Mouse (Mus musculus): Measurements from ENCODE around the gene Gm20388. TPM values are rescaled to one million over a fixed set of nuclear protein-coding genes. Genes with fewer than 3 reads are reported as not detected.

Gene Gm20388
- total RNA-seq, 1 experiment from 2014 or later = 18.4 TPM

DNA sequence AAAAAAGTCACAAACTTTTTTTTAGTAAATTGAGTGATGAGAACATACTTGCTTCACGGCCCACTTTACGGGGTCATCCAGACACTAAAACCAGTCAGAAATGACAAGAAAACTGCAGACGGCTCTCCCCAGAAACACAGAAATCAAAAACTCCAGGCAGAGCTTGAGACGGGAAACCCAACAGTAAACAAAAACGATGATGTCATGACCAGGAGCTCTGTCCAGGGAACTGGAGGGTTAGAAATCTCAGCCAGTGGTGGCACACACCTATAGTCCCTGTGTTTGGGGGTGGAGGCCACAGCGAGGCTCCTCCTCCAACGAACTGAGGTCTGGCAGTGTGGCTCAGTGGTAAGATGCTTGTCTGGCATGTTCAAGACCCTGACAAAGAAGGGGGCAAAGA lies 1291.0 kb downstream of the Gm20388 start:
- ATAC-seq (replicated peaks in 1 of 2; ENCODE audit: insufficient read depth in 1 of 2, low FRiP score in 2 of 2, low TSS enrichment in 1 of 2, low read depth in 1 of 2, poor library complexity in 2 of 2, severe bottlenecking in 2 of 2) = no peak

DNA sequence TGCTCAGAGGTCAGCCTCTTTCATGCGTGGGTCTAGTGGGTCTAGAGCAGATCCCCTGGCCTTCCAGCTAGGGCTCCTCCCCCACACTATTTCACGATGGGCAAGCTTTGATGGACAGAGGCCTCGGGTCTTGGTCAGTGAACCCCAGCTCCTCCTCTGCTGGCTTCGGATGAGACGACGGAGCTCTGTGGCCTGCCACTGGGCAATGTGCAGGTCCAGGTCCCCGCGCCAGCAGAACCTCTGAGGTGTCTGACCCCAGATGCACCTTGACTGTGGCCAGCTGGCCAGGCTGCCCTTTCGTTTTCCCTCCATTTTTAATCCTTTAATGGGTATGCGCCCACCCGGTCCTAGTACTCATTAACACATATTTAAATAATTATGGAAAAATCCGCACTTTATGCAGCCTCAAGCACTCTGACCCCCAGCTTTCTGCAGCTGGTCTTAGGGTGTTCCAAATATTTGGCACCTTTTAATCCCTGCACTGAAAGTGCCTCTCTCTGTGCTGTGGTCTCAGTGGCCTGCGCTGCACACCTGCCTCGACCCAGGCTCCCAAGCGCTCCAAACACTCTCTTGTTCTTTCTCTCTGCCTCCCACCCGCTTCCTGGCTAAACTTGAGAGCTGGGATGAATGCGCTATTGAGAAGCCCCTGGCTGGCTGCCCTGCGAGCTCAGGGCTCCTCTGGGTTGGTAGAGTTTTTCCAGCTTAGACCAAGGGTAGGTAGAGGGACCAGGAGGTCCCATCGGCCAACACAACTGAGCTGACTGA lies 1293.2 kb downstream of the Gm20388 start:
- ATAC-seq (replicated peaks in 1 of 2; ENCODE audit: insufficient read depth in 1 of 2, low FRiP score in 2 of 2, low TSS enrichment in 1 of 2, low read depth in 1 of 2, poor library complexity in 2 of 2, severe bottlenecking in 2 of 2) = no peak

DNA sequence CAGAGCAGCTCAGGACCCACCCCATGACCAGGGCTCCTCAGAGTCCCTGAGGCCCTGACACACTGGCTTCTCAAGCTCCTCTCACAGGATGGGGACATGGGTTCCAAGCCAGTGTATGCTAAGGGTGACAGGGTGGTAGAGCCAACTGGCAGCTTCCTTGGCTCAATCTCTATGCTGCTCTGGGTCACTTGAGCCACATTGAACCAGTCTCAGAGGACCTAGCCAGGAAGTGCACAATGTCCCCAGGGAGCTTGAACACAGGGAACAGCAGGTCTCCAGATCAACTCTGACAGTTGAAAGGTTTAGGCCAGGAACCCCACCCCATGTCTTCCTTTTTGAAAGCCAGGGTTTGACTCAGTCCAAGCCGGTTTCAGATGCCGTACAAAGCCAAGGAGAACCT lies 1296.5 kb downstream of the Gm20388 start:
- ATAC-seq (replicated peaks in 1 of 2; ENCODE audit: insufficient read depth in 1 of 2, low FRiP score in 2 of 2, low TSS enrichment in 1 of 2, low read depth in 1 of 2, poor library complexity in 2 of 2, severe bottlenecking in 2 of 2) = no peak

DNA sequence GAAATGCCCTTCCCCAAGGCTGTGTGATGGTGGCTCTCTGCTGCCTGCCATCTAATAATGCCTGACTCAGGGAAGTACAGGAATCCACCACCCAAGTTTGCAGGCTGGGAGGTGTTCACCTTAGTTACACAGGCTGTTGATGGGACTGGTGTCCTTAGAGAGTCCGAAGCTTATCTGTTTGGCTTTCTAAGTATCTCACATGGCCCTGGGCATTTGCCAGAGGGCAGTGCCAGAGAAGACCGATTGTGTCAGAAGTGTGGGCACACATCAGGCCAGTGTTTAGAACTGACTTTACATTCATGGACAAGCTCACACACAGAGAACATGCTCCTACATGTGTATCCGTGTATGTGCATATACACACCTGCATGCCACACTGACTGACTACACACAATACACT lies 1300.0 kb downstream of the Gm20388 start:
- no peak for ATAC-seq (replicated peaks in 1 of 2; ENCODE audit: insufficient read depth in 1 of 2, low FRiP score in 2 of 2, low TSS enrichment in 1 of 2, low read depth in 1 of 2, poor library complexity in 2 of 2, severe bottlenecking in 2 of 2)

DNA sequence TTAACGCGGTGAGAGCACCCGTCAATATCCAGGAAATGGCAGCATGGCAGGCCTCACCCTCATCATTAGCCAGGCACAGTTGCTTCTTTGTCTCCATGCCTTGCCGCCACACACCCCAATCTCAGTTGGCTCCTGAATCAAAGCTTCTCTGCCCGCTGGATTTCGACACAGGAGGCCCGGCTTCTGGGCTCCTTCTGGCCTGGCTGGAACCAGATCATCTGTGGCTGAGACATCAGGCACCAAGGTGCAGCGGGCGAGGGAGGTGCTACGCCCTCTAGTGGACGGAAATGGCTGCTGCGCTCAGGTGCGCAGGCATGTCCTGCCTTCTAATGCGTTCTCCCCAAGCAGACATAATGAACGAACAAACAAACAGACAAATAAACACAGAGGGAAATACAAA lies 1302.6 kb downstream of the Gm20388 start:
- ATAC-seq (replicated peaks in 1 of 2; ENCODE audit: insufficient read depth in 1 of 2, low FRiP score in 2 of 2, low TSS enrichment in 1 of 2, low read depth in 1 of 2, poor library complexity in 2 of 2, severe bottlenecking in 2 of 2) = no peak

DNA sequence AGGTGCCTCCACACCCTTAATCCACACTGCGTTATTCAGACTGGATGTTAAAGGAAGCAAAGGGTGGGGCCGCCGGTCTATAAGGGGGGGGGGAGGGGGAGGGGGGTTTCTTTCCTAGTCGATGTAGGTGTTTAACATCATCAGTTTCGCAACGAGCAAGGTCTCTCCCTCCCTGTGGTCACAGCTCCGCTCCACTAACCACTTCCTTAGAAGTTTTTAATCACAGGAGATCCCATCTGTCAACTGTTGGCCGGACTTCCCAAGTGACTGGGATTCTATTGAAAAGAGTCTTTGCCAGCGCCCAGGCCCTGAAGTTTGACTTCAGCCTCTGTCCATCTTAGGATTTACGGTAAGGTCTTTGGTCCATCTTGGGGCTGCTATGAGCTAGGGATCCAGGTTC lies 1303.0 kb downstream of the Gm20388 start:
- peak in 1 of 2 experiments; percentile 39; a peak in 1 of 4 replicates for ATAC-seq (replicated peaks in 1 of 2; ENCODE audit: insufficient read depth in 1 of 2, low FRiP score in 2 of 2, low TSS enrichment in 1 of 2, low read depth in 1 of 2, poor library complexity in 2 of 2, severe bottlenecking in 2 of 2)

DNA sequence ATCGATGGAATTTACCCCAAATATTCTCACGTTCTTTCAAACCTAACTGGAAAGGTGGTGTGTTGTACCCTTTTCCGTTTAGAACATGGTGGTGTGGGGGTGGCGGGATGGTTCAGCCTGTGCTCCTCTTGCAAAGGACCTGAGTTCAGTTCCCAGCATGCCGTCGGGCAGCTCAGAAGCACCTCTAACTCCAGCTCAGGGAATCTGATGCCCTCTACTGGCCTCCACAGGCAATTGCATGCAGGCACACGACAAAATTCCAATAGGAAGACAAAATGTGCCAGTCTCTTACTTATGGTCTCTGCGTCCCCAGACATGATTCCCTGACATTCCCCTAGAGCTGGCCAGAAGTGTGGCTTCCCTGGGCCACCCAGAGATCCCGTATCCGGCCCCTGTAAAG lies 1304.3 kb downstream of the Gm20388 start:
- ATAC-seq (replicated peaks in 1 of 2; ENCODE audit: insufficient read depth in 1 of 2, low FRiP score in 2 of 2, low TSS enrichment in 1 of 2, low read depth in 1 of 2, poor library complexity in 2 of 2, severe bottlenecking in 2 of 2) = no peak

DNA sequence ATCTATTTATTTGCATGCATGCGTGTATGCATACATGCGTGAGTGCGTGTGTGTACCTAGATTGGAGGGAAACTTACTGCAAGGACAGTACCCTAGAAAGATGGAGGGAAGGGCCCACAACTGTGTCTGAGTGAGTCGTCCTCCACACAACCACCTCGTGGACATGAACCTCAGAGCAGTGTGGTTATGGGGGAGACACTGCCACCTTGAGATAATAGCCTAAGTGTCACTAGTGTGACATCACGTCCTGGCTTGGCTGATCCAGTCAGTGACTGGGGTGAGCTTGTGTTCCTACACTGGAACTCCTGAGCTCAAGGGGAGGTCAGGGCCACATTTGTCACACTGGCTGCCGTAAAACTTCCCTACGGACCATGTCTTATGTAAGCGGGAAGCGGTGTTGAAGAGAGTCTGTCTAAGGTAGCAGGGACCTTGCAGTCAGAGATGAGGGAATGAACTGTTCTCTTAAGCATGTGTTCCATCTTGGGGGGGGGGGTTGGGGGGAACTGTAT lies 1305.9 kb downstream of the Gm20388 start:
- ATAC-seq (replicated peaks in 1 of 2; ENCODE audit: insufficient read depth in 1 of 2, low FRiP score in 2 of 2, low TSS enrichment in 1 of 2, low read depth in 1 of 2, poor library complexity in 2 of 2, severe bottlenecking in 2 of 2) = no peak

DNA sequence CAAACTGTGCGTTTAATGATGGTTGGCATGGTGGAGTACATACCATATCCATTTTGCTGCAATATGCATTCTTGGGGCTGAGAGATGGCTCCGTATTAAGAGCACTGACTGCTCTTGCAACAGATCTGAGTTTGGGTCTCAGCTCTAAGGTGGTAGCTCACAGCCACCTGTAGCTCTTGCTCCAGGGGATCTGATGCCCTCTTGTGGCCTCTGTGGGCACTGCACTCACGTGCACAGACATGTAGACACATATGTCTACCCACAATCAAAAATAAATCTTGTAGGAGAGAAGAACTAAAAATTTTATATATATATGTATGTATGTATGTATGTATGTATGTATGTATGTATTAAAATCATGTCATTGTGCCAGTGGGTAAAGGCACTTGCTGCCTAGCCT lies 1307.8 kb downstream of the Gm20388 start:
- no peak for ATAC-seq (replicated peaks in 1 of 2; ENCODE audit: insufficient read depth in 1 of 2, low FRiP score in 2 of 2, low TSS enrichment in 1 of 2, low read depth in 1 of 2, poor library complexity in 2 of 2, severe bottlenecking in 2 of 2)

DNA sequence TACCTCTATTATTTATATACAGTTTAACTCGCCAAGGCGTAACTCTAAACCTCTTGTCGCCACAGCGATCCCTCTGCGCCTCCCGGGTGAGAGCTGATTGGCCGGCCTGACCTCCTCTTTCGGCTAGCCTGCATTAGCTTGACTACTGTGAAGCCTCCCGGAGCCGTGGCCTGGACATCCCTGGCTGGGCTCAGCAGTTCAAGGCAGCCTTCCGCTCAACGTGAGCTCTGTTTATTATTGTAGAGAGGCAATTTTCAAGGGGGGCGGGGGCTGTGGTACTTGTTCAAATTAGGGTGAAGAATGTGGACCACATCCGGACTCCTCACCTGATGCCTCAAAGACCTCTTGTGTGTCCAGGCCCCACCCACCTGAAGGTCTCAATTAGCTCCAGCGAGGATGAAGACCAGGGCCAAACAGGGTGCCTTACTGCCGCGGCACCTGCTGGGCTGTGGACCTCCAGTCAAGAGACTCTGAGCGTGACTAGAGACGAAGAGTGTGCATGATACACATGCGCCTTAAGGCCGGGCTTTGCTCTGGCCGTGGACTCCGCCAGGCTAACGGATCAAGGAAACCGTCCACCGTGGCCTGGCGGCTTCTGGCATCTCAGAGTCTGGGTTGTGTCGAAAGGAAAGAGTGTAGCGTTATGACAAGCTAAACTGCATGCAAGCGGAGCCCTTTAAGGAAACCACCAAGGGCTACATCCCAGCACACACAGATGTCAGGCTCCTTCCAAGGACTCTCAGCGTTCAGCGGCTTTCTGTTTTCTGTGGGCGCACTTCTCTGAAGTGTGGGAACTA lies 1309.7 kb downstream of the Gm20388 start:
- peak; percentile 14 to 31; a peak in 2 of 4 replicates for ATAC-seq (replicated peaks in 1 of 2; ENCODE audit: insufficient read depth in 1 of 2, low FRiP score in 2 of 2, low TSS enrichment in 1 of 2, low read depth in 1 of 2, poor library complexity in 2 of 2, severe bottlenecking in 2 of 2)

DNA sequence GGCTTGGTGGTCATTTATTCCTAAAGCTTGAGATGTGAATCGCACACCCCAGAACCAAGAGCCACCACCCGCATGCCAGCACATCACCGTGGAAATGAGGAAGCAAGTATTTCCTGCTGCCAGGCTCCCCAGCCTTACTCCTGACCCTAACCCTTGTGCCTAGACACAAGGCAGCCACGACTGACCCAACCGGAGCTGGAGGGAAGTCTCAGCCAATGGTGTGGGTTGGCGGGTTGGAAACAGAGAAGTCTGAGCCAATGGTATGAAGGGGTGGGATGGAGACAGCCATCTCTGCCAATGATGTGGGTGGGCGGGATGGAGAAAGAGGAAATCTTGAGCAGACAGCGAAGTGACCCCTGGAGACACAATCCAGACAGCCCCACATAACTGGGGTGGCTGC lies 1314.1 kb downstream of the Gm20388 start:
- peak; percentile 9 to 26; a peak in 1 of 4 replicates for ATAC-seq (replicated peaks in 1 of 2; ENCODE audit: insufficient read depth in 1 of 2, low FRiP score in 2 of 2, low TSS enrichment in 1 of 2, low read depth in 1 of 2, poor library complexity in 2 of 2, severe bottlenecking in 2 of 2)

DNA sequence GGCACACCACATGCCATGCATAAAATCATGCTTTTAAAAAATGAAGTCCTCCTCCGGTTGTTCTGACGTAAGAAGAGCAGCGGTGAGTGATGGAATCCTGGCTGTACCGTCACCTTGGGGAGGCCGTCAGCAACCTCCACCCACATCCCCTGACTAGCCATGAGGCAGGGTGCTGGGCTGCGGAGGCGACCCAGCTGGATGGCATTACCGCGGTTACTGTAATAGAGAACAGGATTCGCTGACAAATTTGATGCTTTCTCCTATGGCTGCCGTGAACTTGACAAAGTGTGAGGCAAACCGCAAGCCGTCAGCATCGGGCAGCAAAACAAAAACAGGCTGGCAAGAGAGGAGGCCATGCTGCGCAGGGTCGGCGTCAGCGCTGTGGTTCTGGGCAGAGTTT lies 1317.1 kb downstream of the Gm20388 start:
- ATAC-seq (replicated peaks in 1 of 2; ENCODE audit: insufficient read depth in 1 of 2, low FRiP score in 2 of 2, low TSS enrichment in 1 of 2, low read depth in 1 of 2, poor library complexity in 2 of 2, severe bottlenecking in 2 of 2) = no peak

DNA sequence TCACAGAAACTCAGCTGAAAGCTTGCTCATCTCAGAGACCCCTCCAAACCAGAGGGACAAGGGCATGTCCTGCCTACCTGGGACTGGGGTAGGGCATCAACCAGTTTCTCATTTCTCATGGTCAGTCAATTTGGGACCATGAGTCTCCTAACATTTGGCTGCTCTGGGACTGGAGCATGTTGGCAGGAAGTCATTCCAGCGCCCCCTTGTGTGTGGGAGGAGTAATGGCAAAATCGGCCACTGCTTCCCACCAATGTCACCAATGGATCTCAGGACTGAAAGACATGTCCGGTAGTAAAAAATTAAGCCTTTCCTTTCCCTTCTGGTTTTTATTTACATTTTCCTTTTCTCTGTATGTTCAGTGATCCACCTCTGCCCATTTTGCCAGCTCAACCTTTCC lies 1318.3 kb downstream of the Gm20388 start:
- 0 out of 4 replicates have a peak, but pooled peaks of 1 of the 2 experiments have one; percentile 22 for ATAC-seq (replicated peaks in 1 of 2; ENCODE audit: insufficient read depth in 1 of 2, low FRiP score in 2 of 2, low TSS enrichment in 1 of 2, low read depth in 1 of 2, poor library complexity in 2 of 2, severe bottlenecking in 2 of 2)

DNA sequence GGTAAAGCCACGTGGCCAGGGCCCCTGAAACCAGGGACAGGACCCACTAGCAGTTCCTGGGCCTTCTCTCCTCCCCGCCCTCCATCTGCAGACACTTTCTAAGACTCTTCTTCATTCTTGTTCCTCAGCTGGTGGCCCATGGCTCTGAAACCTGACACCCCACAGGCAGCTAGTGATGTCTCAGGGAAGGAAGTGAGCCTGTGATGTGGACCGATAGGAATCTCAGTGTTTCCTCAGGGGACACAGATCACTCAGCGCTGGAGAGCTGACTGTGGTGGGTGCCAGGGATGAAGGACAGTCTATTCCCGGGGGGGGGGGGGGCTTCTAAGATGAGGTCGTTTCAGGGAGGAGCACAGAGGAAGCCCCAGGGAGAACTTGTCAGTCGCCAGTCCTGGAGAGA lies 1318.9 kb downstream of the Gm20388 start:
- ATAC-seq (replicated peaks in 1 of 2; ENCODE audit: insufficient read depth in 1 of 2, low FRiP score in 2 of 2, low TSS enrichment in 1 of 2, low read depth in 1 of 2, poor library complexity in 2 of 2, severe bottlenecking in 2 of 2) = no peak

DNA sequence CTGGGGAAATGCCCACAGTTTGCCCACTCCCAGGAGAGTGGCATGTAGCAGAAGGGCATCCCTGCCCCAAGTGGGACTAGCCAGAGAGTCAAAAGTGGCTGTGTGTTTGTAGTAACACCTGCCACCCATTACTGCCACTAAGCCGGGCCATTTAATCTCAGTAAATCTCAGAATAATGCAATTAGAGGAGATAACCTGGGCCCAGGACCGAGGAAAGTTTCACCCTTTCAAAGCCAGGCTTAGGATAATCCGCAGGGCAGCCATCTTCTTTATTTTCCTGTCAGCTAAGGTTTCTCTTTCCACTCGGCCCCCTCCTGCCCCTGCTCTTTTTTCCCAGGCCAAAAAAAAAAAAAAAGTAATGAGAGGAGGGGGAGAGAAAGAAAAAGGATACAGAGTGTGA lies 1322.6 kb downstream of the Gm20388 start:
- ATAC-seq (replicated peaks in 1 of 2; ENCODE audit: insufficient read depth in 1 of 2, low FRiP score in 2 of 2, low TSS enrichment in 1 of 2, low read depth in 1 of 2, poor library complexity in 2 of 2, severe bottlenecking in 2 of 2) = no peak

DNA sequence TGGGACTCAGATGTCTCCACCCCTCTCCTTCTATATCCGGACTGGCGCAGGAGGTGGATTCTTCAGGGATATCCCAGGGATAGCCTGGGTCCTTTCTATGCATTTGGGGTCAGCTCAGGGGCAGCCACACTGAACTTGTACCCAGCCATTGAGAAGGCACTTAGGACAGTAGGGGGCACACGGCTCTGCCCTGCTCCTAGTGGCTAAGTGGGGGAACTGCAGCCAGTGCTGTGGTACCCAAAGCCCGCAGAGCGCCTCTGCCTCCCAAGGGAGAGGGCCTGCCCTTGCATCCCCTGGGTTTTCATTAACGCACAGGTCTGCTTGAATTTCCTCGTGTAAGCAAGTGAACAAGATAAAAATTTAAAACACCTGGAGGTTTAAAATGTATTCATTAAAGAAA lies 1324.3 kb downstream of the Gm20388 start:
- ATAC-seq (replicated peaks in 1 of 2; ENCODE audit: insufficient read depth in 1 of 2, low FRiP score in 2 of 2, low TSS enrichment in 1 of 2, low read depth in 1 of 2, poor library complexity in 2 of 2, severe bottlenecking in 2 of 2) = peak in 1 of 2 experiments; percentile 56; a peak in 1 of 4 replicates

DNA sequence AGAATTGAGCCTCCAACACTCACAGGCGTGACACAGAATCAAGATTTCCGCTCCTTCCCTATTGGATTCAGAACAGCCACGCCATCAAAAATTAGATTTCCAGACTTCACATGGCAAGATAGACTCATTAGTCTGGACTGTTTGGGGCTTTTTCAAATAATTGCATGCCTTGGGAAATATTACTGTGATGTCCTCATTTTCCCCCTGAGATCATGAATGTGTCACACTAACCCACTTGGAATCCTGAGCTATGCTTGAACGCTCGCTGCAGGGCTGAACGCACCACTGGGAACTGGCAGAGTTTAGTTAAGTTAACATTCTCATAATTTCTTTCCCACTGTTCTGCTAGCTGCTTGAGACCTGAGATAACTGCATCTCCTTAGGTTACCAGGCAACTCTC lies 1329.0 kb downstream of the Gm20388 start:
- ATAC-seq (replicated peaks in 1 of 2; ENCODE audit: insufficient read depth in 1 of 2, low FRiP score in 2 of 2, low TSS enrichment in 1 of 2, low read depth in 1 of 2, poor library complexity in 2 of 2, severe bottlenecking in 2 of 2) = no peak

DNA sequence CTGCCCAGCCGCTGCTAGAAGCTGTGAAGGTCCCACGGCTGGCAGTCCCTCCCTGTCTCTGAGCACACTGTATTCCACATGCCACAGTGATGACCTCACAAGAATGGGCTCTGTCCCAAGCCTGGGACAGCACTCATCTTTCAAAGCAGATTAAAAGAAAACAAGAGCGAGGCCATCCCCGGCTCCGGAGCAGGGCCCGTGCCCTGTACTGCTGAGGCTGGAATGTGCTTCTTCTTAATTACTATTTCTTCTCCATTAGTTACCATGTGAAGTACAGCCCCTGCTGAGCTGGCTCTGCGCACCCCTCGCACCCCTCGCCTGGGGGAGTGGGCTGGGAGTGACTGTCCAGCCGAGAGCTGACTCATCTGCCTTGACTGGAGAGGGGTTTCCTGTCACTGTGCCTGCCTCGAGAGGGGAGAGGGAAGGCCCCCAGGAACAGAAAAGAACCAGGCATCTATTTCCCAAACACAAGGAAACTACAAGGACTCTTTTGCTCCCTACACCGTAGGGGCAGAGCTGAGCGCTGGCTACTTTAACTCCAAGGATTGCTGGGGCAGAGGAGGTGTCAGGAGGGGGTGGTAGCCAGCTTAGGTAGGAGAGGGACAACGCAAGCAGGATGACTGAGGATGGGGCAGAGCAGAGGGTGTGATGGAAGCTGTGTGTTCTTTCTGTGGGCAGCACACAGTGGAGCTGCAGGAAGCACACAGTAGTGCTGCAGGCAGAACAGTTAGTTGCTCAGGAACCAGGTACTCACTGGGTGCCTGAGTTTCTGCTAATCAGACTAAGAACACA lies 1331.3 kb downstream of the Gm20388 start:
- ATAC-seq (replicated peaks in 1 of 2; ENCODE audit: insufficient read depth in 1 of 2, low FRiP score in 2 of 2, low TSS enrichment in 1 of 2, low read depth in 1 of 2, poor library complexity in 2 of 2, severe bottlenecking in 2 of 2) = no peak
